Mouse (Mus musculus) E14TG2a.4 (cell line): ENCODE measurements around the gene Setx.

Experiments
- H3K27me3 ChIP-seq: 2 replicates; pipeline ENCODE4 v1.6.1; 2014; ENCODE audit warnings: low read length, control low read depth; ENCODE audit not compliant: insufficient read depth
- H3K36me3 ChIP-seq: 2 replicates; pipeline ENCODE4 v1.6.1; 2014; ENCODE audit warnings: low read length, control low read depth; ENCODE audit not compliant: insufficient read depth
- H3K4me1 ChIP-seq: replicated peaks from 2 replicates; pipeline ENCODE4 v1.6.1; 2014; ENCODE audit warnings: low read depth, low read length, control low read depth
- H3K4me3 ChIP-seq: replicated peaks from 2 replicates; pipeline ENCODE4 v1.5.1; 2014; ENCODE audit warnings: mild to moderate bottlenecking, low read length
- H3K9me3 ChIP-seq: 2 replicates; pipeline ENCODE4 v1.6.1; 2014; ENCODE audit warnings: low read length, control low read depth
- CTCF ChIP-seq: conservative IDR thresholded peaks from 2 replicates; pipeline ENCODE4 v1.5.1; 2014; ENCODE audit warnings: low read length
- NANOG ChIP-seq: IDR thresholded peaks from 2 replicates; pipeline ENCODE4 v1.6.1; 2014; ENCODE audit warnings: borderline replicate concordance, low read length, mixed read lengths
- POU5F1 ChIP-seq: IDR thresholded peaks from 2 replicates; pipeline ENCODE4 v1.6.1; 2014; ENCODE audit warnings: low read length, borderline replicate concordance

The Setx gene

GRCm38 (mm10) chr2:29186209-29186608, 62.2 kb downstream of the Setx start:
- Histone ChIP-seq H3K4me1 (no peaks in the 10 kb centered on the region), H3K27me3 (peaks cover 13% of the 10 kb centered on the region; the same call in 1 of the 2 replicates), H3K9me3 (no peaks in the 10 kb centered on the region), H3K4me3 (no peak overlapping the region), H3K36me3 (peaks cover 22% of the 10 kb centered on the region)
- TF ChIP-seq CTCF, result no peak
- no peak for TF ChIP-seq NANOG
- TF ChIP-seq POU5F1, result no peak

GRCm38 (mm10) chr2:29190392-29190791, 66.4 kb downstream of the Setx start:
- H3K36me3 ChIP-seq, result no peaks in the 10 kb centered on the region
- no peak for TF ChIP-seq NANOG
- TF ChIP-seq CTCF, result no peak
- TF ChIP-seq POU5F1, result no peak
- H3K4me1 ChIP-seq, result peaks cover 24% of the 10 kb centered on the region
- H3K27me3 ChIP-seq, result peaks cover 52% of the 10 kb centered on the region
- H3K4me3 ChIP-seq, result no peak overlapping the region
- H3K9me3 ChIP-seq, result no peaks in the 10 kb centered on the region

DNA sequence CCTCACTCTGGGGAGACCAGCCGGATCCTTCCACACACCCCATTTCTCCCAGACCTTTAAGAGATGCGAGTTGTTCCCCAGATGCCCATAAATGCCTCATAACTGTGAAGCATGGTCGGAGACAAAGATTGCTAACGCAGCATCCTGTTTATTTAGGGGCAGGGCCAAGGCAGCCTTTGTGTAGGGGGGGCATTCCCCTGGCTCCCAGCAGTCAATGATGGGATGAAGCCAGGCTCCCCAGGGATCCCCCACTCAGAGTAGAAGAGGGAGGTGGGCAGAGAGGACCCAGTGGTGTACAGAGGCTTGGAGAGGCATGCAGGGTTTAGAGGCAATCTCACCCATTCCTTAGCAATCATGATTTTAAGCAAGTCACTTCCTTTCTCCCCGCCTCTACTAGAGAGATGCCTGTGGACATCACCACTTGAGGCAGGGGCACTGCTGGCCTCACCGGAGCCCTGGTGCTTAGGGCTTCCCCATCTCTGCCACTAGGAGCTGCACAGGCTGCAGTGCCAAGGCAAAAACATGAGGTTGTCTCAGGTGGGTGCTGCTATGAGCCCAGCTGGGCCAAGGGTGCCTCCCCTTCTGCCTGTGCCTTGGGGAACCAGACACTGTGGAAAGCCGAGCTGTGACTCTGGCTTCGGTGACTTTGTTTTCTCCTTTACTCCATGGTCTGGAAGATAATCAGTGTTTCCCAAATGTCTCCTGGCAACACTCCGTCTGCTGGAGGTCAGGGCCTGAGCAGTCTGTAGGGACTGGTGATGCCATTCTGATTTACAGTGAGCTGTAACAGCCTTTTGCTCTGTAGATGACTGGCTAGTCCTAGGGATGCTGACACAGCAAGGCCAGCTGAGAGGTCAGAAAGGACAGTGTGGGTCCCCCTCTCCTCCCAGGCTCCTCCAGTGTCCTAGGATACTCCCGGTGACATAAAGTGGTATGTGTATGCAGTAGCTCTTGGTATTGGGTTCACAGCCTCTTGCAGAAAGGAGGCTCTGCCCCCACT, 67.5 kb downstream of the Setx start:
- H3K9me3 ChIP-seq, result no peaks in the 10 kb centered on the region
- H3K27me3 ChIP-seq, result peaks cover 64% of the 10 kb centered on the region
- TF ChIP-seq POU5F1 (no peak), NANOG (no peak), CTCF (no peak)
- no peak overlapping the region for H3K4me3 ChIP-seq
- H3K4me1 ChIP-seq, result peaks cover 29% of the 10 kb centered on the region
- no peaks in the 10 kb centered on the region for H3K36me3 ChIP-seq

GRCm38 (mm10) chr2:29192629-29193278, 68.8 kb downstream of the Setx start:
- H3K9me3 ChIP-seq, result no peaks in the 10 kb centered on the region
- no peaks in the 10 kb centered on the region for H3K36me3 ChIP-seq
- TF ChIP-seq POU5F1 (no peak), CTCF (peak; percentile 26), NANOG (no peak)
- peaks cover 29% of the 10 kb centered on the region for H3K4me1 ChIP-seq
- no peak overlapping the region for H3K4me3 ChIP-seq
- peaks cover 75% of the 10 kb centered on the region for H3K27me3 ChIP-seq

DNA sequence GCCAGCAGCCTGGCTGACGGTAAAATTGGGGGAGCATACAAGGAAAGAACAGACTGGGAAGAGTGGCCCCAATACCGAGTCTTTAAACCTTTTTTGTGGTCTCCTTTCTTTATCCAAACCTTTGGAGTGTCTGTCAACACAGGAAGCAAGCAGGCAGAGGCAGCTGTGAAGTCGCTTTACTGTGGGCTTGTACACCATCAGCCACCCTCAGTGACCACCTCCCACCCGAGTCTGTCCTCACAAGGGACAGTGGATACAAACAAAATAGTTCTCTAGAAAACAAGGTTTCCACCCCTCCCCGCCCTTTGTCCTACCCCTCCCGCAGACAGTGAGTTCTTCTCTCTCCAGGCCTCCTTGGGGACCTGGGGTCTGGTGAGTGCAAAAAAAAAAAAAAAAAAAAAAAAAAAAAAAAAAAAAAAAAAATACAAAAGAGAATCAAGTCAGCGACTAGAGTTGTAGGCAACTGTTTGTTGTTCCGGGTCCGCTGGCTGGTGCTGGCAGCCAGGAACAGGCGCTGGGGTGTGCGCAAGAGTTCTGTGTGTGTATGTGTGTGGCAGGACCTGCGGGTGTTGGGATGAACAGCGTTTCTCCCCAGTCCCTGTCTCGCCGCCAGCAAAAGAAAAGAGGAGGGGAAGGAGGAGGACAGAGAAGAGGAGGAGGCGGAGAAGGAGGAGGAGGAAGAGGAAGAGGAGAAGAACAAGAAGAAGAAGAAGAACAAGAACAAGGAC, 70.0 kb downstream of the Setx start:
- Histone ChIP-seq H3K27me3 (peaks cover 85% of the 10 kb centered on the region), H3K9me3 (no peaks in the 10 kb centered on the region), H3K4me3 (peak overlapping the region; percentile 84), H3K36me3 (no peaks in the 10 kb centered on the region), H3K4me1 (peaks cover 29% of the 10 kb centered on the region)
- no peak for TF ChIP-seq POU5F1
- no peak for TF ChIP-seq NANOG
- no peak for TF ChIP-seq CTCF

GRCm38 (mm10) chr2:29194547-29195463, 70.8 kb downstream of the Setx start:
- H3K27me3 ChIP-seq, result peaks cover 87% of the 10 kb centered on the region
- peak overlapping the region; percentile 84 for H3K4me3 ChIP-seq
- H3K4me1 ChIP-seq, result peaks cover 29% of the 10 kb centered on the region
- no peaks in the 10 kb centered on the region for H3K36me3 ChIP-seq
- TF ChIP-seq POU5F1, result no peak
- TF ChIP-seq CTCF, result peak; percentile 31
- no peak for TF ChIP-seq NANOG
- H3K9me3 ChIP-seq, result no peaks in the 10 kb centered on the region

DNA sequence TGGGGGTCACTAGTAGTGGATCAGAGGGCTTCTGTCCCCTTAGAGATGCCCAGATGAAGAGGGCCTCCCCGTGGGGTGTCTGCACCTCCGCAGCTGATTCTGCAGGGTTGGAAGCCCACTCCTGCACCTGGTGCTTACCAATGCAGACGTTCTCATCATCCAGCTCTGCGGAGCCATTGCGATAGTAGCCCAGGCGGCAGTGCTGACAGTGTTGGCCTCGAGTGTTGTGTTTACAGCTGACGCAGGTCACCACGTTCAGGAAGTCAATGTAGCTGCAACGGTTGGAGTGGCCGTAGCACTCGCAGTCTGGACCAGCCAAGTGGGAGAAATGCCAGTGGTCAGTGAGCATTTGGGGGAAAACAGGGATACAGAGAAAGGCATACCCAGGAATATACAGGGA, 72.9 kb downstream of the Setx start:
- Histone ChIP-seq H3K27me3 (peaks cover 75% of the 10 kb centered on the region), H3K36me3 (no peaks in the 10 kb centered on the region), H3K4me3 (no peak overlapping the region), H3K4me1 (peaks cover 29% of the 10 kb centered on the region), H3K9me3 (no peaks in the 10 kb centered on the region)
- no peak for TF ChIP-seq POU5F1
- no peak for TF ChIP-seq NANOG
- TF ChIP-seq CTCF, result no peak
